26 mouse cellular contexts compared by ENCODE assay signal in genomic region chr11:50630462-50630861, GRCm38 (mm10). TPM values are rescaled to one million over a fixed set of nuclear protein-coding genes. Genes with fewer than 3 reads are reported as not detected.
"Had no signal": no experiment of that assay in that cellular context is flagged by ENCODE, and none has a peak within 500 bp of the region (broad histone marks: within the 10 kb centered on the region; RNA-seq: fewer than 3 reads in every experiment).

No protein-coding gene starts in this region.

- H3K27me3 ChIP-seq: intestine, embryonic 15.5 days; limb, embryonic 12.5 days; limb, embryonic 15.5 days; liver, embryonic 12.5 days; liver, embryonic 15.5 days; lung, embryonic 15.5 days; neural tube, embryonic 13.5 days had no signal

- ATAC-seq: intestine, embryonic 15.5 days; liver, embryonic 12.5 days had no signal

- H3K9ac ChIP-seq: intestine, embryonic 15.5 days; limb, embryonic 12.5 days; limb, embryonic 15.5 days; liver, embryonic 12.5 days; liver, embryonic 15.5 days; lung, embryonic 15.5 days; neural tube, embryonic 13.5 days had no signal

- H3K4me1 ChIP-seq: liver, embryonic 12.5 days; liver, embryonic 15.5 days had no signal

- H3K27ac ChIP-seq: intestine, embryonic 15.5 days; limb, embryonic 12.5 days; limb, embryonic 15.5 days; liver, embryonic 12.5 days; liver, embryonic 15.5 days; lung, embryonic 15.5 days; macrophage; neural tube, embryonic 13.5 days; stomach, postnatal 0 days had no signal

- H3K4me3 ChIP-seq: intestine, embryonic 15.5 days; limb, embryonic 12.5 days; limb, embryonic 15.5 days; liver, embryonic 12.5 days; liver, embryonic 15.5 days; lung, embryonic 15.5 days; myocyte; neural tube, embryonic 13.5 days had no signal

- H3K4me2 ChIP-seq: intestine, embryonic 15.5 days; limb, embryonic 12.5 days; limb, embryonic 15.5 days; liver, embryonic 12.5 days; liver, embryonic 15.5 days; lung, embryonic 15.5 days; midbrain, embryonic 11.5 days; neural tube, embryonic 13.5 days had no signal

- H3K36me3 ChIP-seq: intestine, embryonic 15.5 days; limb, embryonic 12.5 days; limb, embryonic 15.5 days; liver, embryonic 12.5 days; liver, embryonic 15.5 days; lung, embryonic 15.5 days; neural tube, embryonic 13.5 days had no signal

- H3K9me3 ChIP-seq: intestine, embryonic 15.5 days; limb, embryonic 12.5 days; limb, embryonic 15.5 days; liver, embryonic 12.5 days; liver, embryonic 15.5 days; lung, embryonic 15.5 days; neural tube, embryonic 13.5 days had no signal

- DNase-seq: kidney, adult 11 months; kidney, adult 8-10 months; kidney, postnatal 14 days; kidney, postnatal 4 days; left cerebral cortex, postnatal 4 days; lung, adult 18-20 months; lung, postnatal 14 days; midbrain, embryonic 14.5 days; retina, postnatal 1 day; right cerebral cortex, postnatal 25 days; spleen, adult 18-20 months; thymus, adult 2 months; thymus, postnatal 14 days had no signal

RNA-seq across cellular contexts. Expression of gene Adamts2, which starts 28.6 kb away (rescaled TPM):
- total RNA-seq: megakaryocyte-erythroid progenitor cell, adult 5-6 weeks; monocyte, adult 5-6 weeks had no signal
- polyA plus RNA-seq: macrophage had no signal
